Mouse (Mus musculus): ENCODE measurements at regions not wholly inside any gene's neighbourhood (a gene's known extent, or its start where the extent isn't known, plus 50 kb on each side); places are given as distances from the start of the nearest gene placed in this dataset.

DNA sequence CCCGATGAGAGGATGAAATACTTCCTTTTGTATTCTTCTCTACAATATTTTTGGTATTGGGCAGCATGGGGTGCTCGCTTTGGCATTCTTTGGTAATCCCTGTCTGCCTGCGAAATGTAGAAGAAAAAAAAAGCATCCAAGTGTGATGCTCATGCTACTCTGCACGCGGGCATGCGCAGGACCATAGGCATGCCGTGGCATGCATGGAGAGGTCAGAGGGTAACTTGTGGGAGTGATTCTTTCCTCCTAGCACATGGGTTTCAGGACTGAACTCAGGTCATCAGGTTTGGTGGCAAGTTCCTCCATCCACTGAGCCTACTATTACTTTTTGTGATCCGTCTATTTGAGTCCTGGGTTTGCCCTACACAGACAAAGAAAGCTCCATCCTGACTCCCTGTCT, 74.3 kb downstream of the Gm525 start:
- no peak for DNase-seq (ENCODE audit: low read depth, low spot score)

- no peak for DNase-seq (ENCODE audit: low read depth, low spot score)
Observed at GRCm38 (mm10) chr11:89145281-89145945, 71.8 kb downstream of the Gm525 start.

GRCm38 (mm10) chr11:89142527-89143154, 69.0 kb downstream of the Gm525 start:
- no peak for DNase-seq (ENCODE audit: low read depth, low spot score)
